Mouse (Mus musculus): ENCODE measurements around the gene Acap2. TPM values are rescaled to one million over a fixed set of nuclear protein-coding genes. Genes with fewer than 3 reads are reported as not detected.

Acap2 gene
- total RNA-seq (2022), result 100 to 1,000 TPM in 2 of 4 experiments, 10 to 100 TPM in 2; 90.2 to 111 (median 99.5) TPM

DNA sequence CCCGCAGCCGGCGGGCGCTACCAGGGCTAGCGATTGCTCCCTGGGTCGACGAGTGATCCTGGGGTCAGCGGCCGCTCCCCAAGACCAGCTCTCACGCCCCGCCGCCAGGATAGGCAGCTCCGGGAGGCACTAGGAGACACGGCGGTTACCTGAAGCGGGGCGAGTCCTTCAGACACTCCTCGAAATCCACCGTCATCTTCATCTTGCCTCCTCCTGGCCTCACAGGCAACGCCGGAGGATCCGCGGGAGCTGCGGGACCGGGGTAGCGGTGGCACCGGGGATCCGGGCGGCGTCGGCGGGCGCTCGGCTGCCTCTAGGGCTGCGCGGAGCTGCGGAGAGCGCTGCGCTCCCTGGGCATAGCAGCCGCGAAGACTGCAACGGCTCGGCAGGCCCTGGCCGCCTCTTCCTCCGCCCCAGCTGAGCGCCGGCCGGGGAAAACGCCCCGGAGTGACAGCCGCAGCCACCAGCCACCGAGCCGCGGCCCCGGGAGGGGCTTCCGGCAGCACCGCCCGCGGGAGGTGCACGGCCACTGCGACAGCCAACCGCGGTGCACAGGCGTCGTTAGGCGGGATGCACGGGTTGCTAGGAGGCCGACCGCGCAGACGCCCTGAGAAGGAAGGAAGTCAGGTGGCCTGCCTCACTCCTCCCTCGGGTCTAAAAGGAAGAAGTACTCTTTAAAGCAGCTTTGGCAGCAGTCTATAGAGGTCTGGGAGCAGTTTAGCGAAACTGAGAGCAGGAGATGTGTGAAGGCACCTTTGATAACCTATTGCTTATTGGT lies at the start of gene Acap2:
Acap2 (minus strand) TSS at position 456 of the 778 bp plus-strand sequence.
- peak; percentile 93 to 98 for DNase-seq (ENCODE audit: low spot score in 2 of 2)

GRCm38 (mm10) chr16:31249401-31249800 lies 48.4 kb upstream of the Acap2 start:
- no peak for DNase-seq (ENCODE audit: low spot score in 2 of 2)

DNA sequence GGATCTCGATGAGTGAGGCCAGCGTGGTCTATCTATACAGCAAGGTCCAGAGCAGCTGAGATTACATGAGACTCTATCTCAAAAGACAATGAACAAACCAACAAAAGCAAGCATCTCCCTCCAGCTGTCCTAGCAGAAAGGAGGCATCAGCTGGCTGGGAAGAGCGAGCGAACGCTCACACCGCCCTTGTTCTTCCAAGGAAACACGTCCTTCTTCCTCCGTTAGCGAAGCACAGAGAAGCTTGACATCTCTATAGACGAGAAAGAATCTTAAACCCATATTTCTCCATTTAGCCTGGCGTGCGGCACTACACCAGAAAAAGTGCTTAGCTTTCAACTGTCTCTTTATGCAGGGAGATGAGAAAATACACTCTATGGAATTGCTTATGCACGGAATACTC lies 47.7 kb upstream of the Acap2 start:
- no peak for DNase-seq (ENCODE audit: low spot score in 2 of 2)

GRCm38 (mm10) chr16:31247442-31247841 lies 46.4 kb upstream of the Acap2 start:
- DNase-seq (ENCODE audit: low spot score in 2 of 2), result no peak

GRCm38 (mm10) chr16:31244053-31244452 lies 43.0 kb upstream of the Acap2 start:
- no peak for DNase-seq (ENCODE audit: low spot score in 2 of 2)

GRCm38 (mm10) chr16:31241433-31241832 lies 40.4 kb upstream of the Acap2 start:
- peak in 1 of 2 experiments; percentile 73 for DNase-seq (ENCODE audit: low spot score in 2 of 2)

GRCm38 (mm10) chr16:31240569-31240968 lies 39.5 kb upstream of the Acap2 start:
- no peak for DNase-seq (ENCODE audit: low spot score in 2 of 2)

GRCm38 (mm10) chr16:31238281-31238680 lies 37.2 kb upstream of the Acap2 start:
- no peak for DNase-seq (ENCODE audit: low spot score in 2 of 2)

- DNase-seq (ENCODE audit: low spot score in 2 of 2), result peak in 1 of 2 experiments; percentile 5
Measured at GRCm38 (mm10) chr16:31235457-31236310, 34.6 kb upstream of the Acap2 start.

DNA sequence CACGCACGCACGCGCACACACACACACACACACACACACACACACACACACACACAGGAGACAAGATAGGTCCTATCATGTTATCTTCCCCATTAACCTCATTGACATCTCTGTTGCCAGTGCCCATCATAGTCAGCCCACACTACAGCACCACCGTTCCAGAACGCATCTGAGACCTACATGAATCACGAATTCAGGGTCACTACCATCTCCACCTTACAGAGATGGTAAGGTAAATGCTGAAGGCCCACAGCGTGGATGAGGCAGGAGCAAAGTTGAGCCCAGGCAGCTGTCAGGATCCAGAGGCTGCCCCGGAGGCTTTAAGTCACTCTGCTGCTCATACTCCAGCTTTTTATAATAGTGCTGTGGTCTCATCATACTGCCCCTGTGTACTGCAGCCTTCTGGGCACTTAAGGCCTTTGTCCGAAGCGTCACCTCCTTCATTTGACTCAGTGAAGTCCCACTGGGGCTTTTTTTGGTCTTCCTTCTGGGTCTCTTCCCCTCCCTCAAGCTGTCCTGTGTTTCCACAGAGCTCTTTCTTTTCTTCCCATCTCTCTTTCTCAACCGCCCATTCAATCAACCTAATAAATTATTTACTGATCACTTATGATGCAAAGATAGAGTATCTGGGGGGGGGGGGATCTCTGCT lies 33.9 kb upstream of the Acap2 start:
- DNase-seq (ENCODE audit: low spot score in 2 of 2), result peak in 1 of 2 experiments; percentile 3

DNA sequence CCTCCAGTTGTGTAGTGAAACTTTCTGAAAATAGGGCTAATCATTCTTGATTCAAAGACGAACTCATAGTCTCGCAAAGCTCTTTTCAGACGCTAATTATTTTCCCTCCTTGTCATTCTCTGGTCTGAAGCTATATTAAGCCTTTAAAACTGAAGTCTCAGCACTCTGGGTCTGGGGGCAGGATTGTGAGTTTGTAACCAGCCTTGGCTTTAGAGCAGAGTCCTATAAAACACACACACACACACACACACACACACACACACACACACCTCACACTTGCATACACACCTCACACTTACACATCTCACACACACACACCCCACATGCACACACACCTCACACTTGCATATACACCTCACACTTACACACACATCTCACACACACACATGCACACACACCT lies 33.3 kb upstream of the Acap2 start:
- no peak for DNase-seq (ENCODE audit: low spot score in 2 of 2)

GRCm38 (mm10) chr16:31233541-31234339 lies 32.7 kb upstream of the Acap2 start:
- peak; percentile 47 to 83 for DNase-seq (ENCODE audit: low spot score in 2 of 2)

GRCm38 (mm10) chr16:31233167-31233498 lies 32.1 kb upstream of the Acap2 start:
- DNase-seq (ENCODE audit: low spot score in 2 of 2), result no peak

- peak in 1 of 2 experiments; percentile 4 for DNase-seq (ENCODE audit: low spot score in 2 of 2)
Measured at GRCm38 (mm10) chr16:31232491-31233166, 31.6 kb upstream of the Acap2 start.

DNA sequence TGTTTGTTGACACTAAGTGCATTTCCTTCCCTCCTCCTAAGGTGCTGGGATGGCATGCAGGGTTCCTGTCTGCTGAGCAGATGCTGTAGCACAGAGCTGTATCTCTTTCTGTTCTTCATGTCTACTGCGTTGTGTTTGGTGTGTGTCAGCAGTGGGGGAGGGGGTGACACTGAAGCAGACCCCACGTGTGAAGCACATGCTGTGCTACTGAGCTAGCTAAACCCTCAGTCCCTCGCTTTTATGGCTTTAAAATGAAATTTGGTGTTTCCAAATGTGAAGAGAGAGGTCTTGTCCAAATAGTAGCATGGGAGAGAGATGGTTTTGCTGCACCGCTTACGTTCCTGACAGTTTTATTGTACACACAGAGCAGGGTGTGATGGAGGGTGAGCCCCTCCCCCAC lies 30.5 kb upstream of the Acap2 start:
- DNase-seq (ENCODE audit: low spot score in 2 of 2), result peak in 1 of 2 experiments; percentile 4

DNA sequence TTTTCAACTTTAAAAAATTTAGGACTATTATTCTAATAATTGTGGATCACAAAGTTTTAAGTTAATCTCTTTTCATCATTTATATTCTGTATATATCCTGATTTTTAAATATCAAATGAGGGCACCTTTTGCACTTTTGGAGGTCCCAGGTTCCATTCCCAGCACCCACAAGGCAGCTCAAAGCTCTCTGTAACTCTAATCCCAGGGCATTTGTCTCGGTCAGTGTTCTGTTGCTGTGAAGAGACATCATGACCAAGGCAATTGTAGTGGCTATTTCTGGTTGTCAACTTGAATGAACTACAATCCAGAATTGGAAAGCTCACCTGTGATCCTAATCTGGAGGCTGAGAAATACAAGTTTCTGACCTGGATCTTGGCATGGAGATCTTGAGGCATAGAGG lies 26.7 kb upstream of the Acap2 start:
- no peak for DNase-seq (ENCODE audit: low spot score in 2 of 2)

GRCm38 (mm10) chr16:31215271-31215670 lies 14.2 kb upstream of the Acap2 start:
- DNase-seq (ENCODE audit: low spot score in 2 of 2), result no peak

- DNase-seq (ENCODE audit: low spot score in 2 of 2), result no peak
Measured at GRCm38 (mm10) chr16:31213463-31213862, 12.4 kb upstream of the Acap2 start.

DNA sequence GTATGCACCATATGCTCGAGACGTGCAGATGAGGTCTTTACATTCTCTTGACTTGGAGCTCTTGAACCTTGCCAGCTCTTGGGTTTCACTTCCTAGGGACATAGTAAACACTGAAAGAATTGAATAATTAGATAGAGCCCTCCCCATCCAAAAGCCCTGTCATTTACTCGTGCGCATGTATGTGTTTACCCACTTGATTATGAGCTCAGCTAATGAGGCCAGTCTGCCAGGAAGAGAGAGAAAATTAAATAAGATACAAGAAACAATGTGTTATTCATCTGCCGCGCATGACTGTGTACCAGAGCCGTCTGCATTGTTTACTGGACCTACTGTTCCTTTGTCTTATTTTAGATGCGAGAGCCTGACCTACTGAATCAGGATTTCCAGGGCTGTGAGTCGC lies 10.5 kb upstream of the Acap2 start:
- DNase-seq (ENCODE audit: low spot score in 2 of 2), result no peak

DNA sequence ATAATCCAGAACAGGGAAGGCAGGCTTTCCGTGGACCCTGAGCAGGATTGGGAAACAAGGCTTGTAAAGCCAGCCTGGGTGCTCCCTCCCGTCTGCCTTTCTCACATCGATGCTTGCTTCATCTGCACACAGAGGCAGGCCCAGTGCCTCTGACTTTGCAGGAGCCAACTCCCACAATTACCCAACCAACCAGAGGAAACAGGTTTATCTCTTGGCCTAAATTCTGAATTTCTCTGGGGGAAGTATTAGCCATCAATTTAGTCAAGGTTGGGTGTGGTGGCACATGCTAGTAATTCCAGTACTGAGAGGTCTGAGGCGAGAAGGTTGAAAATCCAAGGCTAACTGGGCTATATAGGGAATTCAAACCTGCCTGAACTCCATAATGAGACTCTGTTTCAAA lies 9.4 kb upstream of the Acap2 start:
- no peak for DNase-seq (ENCODE audit: low spot score in 2 of 2)

- no peak for DNase-seq (ENCODE audit: low spot score in 2 of 2)
Measured at GRCm38 (mm10) chr16:31209911-31210310, 8.9 kb upstream of the Acap2 start.

All from left cerebral cortex, adult 8-10 months (tissue).